Mouse (Mus musculus) bone marrow macrophage, adult 2 months (primary cell): Measurements from ENCODE around the gene Krtap27-1.

Source experiments
- CTCF ChIP-seq: IDR thresholded peaks from 2 replicates; pipeline ENCODE4 v1.5.1; 2012; ENCODE audit warnings: low read depth, mild to moderate bottlenecking, low read length, moderate library complexity
- POLR2A ChIP-seq: IDR thresholded peaks from 2 replicates; pipeline ENCODE4 v1.6.1; 2012; ENCODE audit warnings: mild to moderate bottlenecking, low read depth, low read length, borderline replicate concordance

- TF ChIP-seq CTCF (no peak), POLR2A (no peak)
Observed at GRCm38 (mm10) chr16:88707496-88708012, 36.1 kb upstream of the Krtap27-1 start, which contains the start of gene 2310061N02Rik.
